Mouse (Mus musculus): ENCODE measurements around the gene Gpkow.
"Not testable (repeated sequence)": the region's sequence is repeated elsewhere in the genome, so short reads cannot be mapped to it uniquely, and the experiment has no call there.

Gpkow gene

GRCm38 (mm10) chrX:7745429-7745828 lies 48.5 kb downstream of the Gpkow start:
- DNase-seq (ENCODE audit: low spot score in 2 of 2) = no peak

GRCm38 (mm10) chrX:7750432-7751116 lies 53.6 kb downstream of the Gpkow start, which contains the start of gene Ccdc120:
Gene Ccdc120 (minus strand): TSS chrX:7750905.
- peak; percentile 68 to 70 for DNase-seq (ENCODE audit: low spot score in 2 of 2)

GRCm38 (mm10) chrX:7753627-7754026 lies 56.7 kb downstream of the Gpkow start:
- not testable (repeated sequence) for DNase-seq (ENCODE audit: low spot score in 2 of 2)
